Mouse (Mus musculus): ENCODE measurements at regions not wholly inside any gene's neighbourhood (a gene's known extent, or its start where the extent isn't known, plus 50 kb on each side); places are given as distances from the start of the nearest gene placed in this dataset.

DNA sequence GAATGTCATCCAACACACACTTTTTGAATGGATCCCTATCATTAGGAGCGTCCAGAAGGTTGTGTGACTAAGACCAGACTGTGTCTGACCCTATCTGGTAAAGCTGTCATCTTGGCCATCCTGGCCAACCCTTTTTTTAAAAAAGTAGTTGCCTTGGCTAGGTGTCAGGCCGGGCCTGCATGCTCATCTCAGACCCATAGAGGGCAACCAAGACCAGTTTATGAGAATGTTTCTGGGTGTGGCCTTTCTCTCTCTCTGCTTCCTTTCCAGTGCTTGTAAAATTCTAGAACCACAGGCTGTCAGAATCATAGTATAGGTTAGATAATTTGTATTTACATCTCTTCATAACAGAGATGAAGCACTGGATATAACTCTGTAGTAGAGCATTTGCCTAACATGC lies 62.8 kb upstream of the Las1l start:
- peak; percentile 55 for DNase-seq

DNA sequence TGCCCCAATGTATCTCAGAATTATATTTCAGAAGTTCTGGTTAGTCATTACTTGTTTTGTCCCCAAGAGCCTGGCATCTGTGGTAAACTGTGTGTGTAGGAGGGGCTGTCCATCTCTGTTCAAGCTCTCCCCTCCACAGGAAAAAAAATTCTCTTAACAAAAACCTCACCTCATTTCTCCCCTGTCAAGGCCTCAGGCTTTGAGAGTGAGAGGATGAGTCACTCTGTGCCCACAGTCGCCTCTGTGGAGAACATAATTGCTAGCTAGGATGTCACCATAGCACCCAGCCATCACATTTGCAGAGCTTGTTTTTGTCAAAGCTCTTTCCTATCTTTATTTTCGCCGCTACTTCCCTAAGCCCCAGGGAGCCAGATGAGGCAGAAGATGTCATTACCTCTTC lies 63.6 kb upstream of the Las1l start:
- DNase-seq: no peak

DNA sequence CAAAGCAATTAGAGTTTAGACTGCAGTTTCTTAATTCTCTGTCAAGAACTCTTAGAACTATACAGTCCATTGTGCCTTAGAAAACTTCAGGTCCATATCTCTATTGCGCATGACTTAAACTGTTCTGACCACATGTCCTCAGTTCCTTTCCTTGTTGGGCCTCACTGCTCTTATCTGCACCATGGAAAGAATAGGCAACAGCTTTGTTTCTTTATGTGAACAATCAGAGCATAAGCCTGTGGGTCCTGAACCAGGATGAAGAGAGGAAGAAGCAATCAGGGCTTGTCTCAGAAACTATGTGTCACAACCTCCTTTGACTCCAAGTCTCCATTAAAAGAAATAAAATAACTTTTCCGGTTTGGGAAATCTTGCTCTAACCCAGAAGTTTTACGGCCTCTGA lies 68.6 kb upstream of the Las1l start:
- no peak for DNase-seq

DNA sequence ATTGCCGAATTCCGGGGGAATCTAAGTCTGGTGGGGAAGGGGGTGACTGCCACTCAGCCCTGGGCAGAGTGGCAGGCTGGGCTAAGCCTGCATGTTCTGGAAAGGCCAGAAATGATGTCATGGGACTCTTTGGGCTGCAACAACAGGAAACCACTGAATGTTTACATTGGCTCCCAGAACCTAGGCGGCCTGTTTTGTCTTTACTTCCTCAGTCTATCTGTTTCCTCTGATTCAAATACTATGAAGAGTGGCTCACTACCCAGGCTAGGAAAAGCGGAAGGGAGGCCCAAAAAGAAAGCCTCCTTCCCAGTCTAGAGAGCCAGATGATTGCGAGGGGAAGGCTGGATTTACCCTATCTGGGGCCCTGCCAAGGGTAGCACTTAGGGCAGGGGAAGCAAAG lies 69.1 kb upstream of the Las1l start:
- peak; percentile 28 for DNase-seq

DNA sequence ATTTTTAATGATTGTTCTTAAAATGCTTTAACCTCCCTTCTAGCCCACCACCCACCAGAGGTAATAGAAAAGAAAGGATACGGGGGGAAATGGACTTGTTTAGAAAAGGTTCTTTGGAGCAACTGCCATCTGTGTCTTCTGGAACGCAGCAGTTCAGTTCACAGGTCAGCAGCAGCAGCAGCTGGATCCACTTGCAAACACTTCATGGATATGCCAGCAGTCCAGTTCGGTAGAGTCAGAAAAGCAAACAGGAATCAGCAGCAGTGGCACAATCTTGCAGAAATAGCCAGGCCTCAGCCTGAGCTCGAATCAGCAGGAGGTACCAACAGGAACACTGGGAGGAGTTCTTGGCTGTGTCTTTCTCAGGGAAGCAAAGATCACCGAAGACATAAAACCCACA lies 64.3 kb upstream of the Msn start:
- no peak for DNase-seq

DNA sequence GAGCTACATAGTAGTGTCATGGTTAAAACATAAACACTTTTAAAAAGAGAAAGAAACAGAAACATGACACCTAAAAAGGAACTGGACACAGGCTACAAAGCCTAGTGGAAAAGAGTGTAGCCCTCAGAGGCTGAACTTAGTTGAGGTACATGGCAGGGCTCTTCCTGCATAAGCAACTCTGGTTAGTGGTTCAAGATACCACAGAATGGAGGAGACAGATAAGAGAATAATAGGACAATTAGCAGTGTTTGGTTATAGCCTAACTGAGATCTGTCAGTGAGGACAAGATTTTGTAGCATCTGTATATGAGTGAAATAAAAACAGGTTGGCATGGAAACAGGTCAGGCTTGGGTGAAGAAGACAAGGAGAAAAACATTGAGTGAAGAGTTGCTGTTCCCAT lies 60.5 kb upstream of the Msn start:
- no peak for DNase-seq

DNA sequence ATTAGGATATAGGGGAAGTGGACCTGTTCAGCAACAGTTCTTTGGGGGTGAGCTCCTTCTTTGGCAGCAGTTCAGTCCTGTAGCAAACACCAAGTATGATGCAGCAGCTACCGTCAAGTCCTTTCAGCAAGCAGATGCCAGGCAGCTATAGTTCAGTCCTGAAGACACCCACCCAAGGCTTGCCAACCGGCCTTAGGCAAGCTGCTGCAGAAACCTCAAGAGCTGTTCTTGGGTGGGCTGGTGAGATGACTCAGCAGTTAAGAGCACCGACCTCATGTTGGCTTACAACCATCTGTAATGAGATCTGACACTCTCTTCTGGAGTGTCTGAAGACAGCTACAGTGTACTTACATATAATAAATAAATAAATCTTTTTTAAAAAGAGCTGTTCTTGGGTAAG lies 53.6 kb upstream of the Msn start:
- DNase-seq: no peak

Data from kidney, adult 18-20 months (tissue).